Mouse (Mus musculus) stomach, postnatal 0 days (tissue): ENCODE results near the gene Tnfsf10. TPM values are rescaled to one million over a fixed set of nuclear protein-coding genes. Genes with fewer than 3 reads are reported as not detected.
"Not testable (repeated sequence)": the region's sequence is repeated elsewhere in the genome, so short reads cannot be mapped to it uniquely, and the experiment has no call there.

Source experiments
- ATAC-seq: fragments of 200-750 bp; cut with Nextera tagmentation; 2 replicates; pipeline ENCODE4 v1.8.0; 2017; ENCODE audit not compliant: low FRiP score, low TSS enrichment
- DNase-seq: peaks from one replicate; pipeline ENCODE4 v3.0.0-alpha.2; 2016; ENCODE audit warnings: low spot score
- H3K27ac ChIP-seq: fragments of 300-500 bp; sonication (generic); replicated peaks from 2 replicates; pipeline ENCODE4 v1.5.1; 2014; ENCODE audit warnings: mild to moderate bottlenecking, control low read depth
- H3K27me3 ChIP-seq: fragments of 300-500 bp; sonication (generic); 2 replicates; pipeline ENCODE4 v1.6.1; 2014; ENCODE audit warnings: low read length; ENCODE audit not compliant: control insufficient read depth, insufficient read depth
- H3K36me3 ChIP-seq: fragments of 300-500 bp; sonication (generic); 2 replicates; pipeline ENCODE4 v1.6.1; 2014; ENCODE audit warnings: low read length, mixed read lengths; ENCODE audit not compliant: control insufficient read depth, insufficient read depth
- H3K4me1 ChIP-seq: fragments of 300-500 bp; sonication (generic); replicated peaks from 2 replicates; pipeline ENCODE4 v1.6.1; 2014; ENCODE audit warnings: antibody characterized with exemption; ENCODE audit not compliant: control insufficient read depth, insufficient read depth
- H3K4me2 ChIP-seq: fragments of 300-500 bp; sonication (generic); replicated peaks from 2 replicates; pipeline ENCODE4 v1.6.1; 2014; ENCODE audit warnings: low read depth, mild to moderate bottlenecking, control low read depth, moderate library complexity
- H3K4me3 ChIP-seq: fragments of 300-500 bp; sonication (generic); 2 replicates; pipeline ENCODE4 v1.5.1; 2014; ENCODE audit warnings: low read depth, low read length, control low read depth
- H3K9ac ChIP-seq: fragments of 300-500 bp; sonication (generic); 2 replicates; pipeline ENCODE4 v1.6.1; 2014; ENCODE audit warnings: mild to moderate bottlenecking, low read length, control low read depth, mixed read lengths
- H3K9me3 ChIP-seq: fragments of 300-500 bp; sonication (generic); 2 replicates; pipeline ENCODE4 v1.6.1; 2016; ENCODE audit warnings: low read length; ENCODE audit not compliant: control insufficient read depth
- CTCF ChIP-seq: IDR thresholded peaks from 2 replicates; pipeline ENCODE4 v1.5.1; 2016; ENCODE audit warnings: antibody characterized with exemption, low read depth, mild to moderate bottlenecking, moderate library complexity
- EP300 ChIP-seq: optimal IDR thresholded peaks from 2 replicates; pipeline ENCODE3; 2016; ENCODE audit warnings: antibody characterized with exemption
- WGBS: fragments of 180-500 bp; shearing (Covaris S2); extraction: QIAGEN DNeasy Blood & Tissue Kit; methylation state at CpG from one replicate; pipeline ENCODE4 v1.1.7; 2014; 5-methylcytosine and 5-hydroxymethylcytosine counted together
- polyA plus RNA-seq: library from polyadenylated mRNA; unstranded; fragments of >200 nt; fragmentation: Nextera tagmentation; extraction: Ambion mirVana; gene quantifications from 2 replicates; pipeline ENCODE4 v1.2.1, GENCODE M21; 2015

Gene Tnfsf10
- polyA plus RNA-seq, 1 experiment from 2014 or later, result 0.30 TPM

DNA sequence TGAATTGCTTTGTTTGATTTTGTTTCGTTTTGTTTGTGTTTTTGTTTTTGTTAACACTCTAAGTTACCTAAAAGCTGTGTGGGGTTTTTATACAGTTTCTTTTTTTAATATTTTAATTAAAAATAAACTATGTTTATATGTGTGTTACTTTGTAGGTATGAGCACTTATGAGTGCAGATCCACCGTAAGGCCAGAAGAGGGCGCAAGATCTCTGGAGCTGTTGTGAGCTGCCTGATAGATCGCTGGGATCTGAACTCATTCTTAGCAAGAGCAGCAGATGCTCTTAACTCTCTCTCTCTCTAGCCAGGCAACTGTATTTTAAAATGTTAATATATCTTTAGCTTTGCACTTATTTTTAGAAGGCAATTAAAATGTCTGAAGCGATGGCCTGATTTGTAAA, 32.6 kb upstream of the Tnfsf10 start:
- no peaks in the 10 kb centered on the region for H3K36me3 ChIP-seq
- 93% methylated on average over 5 of the region's 5 CpGs for WGBS
- H3K27ac ChIP-seq, result no peak overlapping the region

DNA sequence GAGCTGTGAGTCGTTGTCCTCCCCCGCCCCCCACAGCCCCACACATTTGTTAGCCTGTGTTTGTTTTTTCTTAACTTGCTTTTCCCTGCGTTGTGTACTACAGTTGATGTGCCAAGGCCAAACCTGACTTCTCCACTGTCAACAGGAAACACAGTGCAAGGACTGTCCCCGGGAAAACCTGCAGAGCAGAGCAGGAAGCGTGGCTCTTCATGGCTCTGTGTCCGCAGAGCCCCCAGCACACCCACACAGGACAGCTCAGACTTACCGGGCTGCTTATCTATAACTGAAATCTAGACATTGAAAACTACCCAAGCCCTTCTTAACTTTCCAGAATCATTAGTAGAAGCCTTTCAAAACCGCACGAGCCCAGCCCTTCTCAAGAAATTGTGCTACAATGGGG, 31.8 kb upstream of the Tnfsf10 start:
- H3K9me3 ChIP-seq, result no peaks in the 10 kb centered on the region
- H3K4me3 ChIP-seq, result no peak overlapping the region
- H3K4me1 ChIP-seq, result no peaks in the 10 kb centered on the region
- ATAC-seq (no peak), DNase-seq (no peak)
- TF ChIP-seq EP300, result no peak
- TF ChIP-seq CTCF, result no peak
- no peak overlapping the region for H3K27ac ChIP-seq
- H3K9ac ChIP-seq, result no peak overlapping the region
- no peaks in the 10 kb centered on the region for H3K36me3 ChIP-seq
- H3K27me3 ChIP-seq, result no peaks in the 10 kb centered on the region
- no peak overlapping the region for H3K4me2 ChIP-seq
- 65% methylated on average over 9 of the region's 9 CpGs for WGBS

More for the DNA sequence above, 32.6 kb upstream of the Tnfsf10 start:
- H3K9me3 ChIP-seq, result no peaks in the 10 kb centered on the region
- H3K4me2 ChIP-seq, result no peak overlapping the region
- H3K4me3 ChIP-seq, result no peak overlapping the region
- no peaks in the 10 kb centered on the region for H3K27me3 ChIP-seq
- DNase-seq, result no peak
- H3K4me1 ChIP-seq, result no peaks in the 10 kb centered on the region
- no peak for TF ChIP-seq EP300
- peak; percentile 39 for TF ChIP-seq CTCF
- no peak overlapping the region for H3K9ac ChIP-seq
- no peak for ATAC-seq

DNA sequence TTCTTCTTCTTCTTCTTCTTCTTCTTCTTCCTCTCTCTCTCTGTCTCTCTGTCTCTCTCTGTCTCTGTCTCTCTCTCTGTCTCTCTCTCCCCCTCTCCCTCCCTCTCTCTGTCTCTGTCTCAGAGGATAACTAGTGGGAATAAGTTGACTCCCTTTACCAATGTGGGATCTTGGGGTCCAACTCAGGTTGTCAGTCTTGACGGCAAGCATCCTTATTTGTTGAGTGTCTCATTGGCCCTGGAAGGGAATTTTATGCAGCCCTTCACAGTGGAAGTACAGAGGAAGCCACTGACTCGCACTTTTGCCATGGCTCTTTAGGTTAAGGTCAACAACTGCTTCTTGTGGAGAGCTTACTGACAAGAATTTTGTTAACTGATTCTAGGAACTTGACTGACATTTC, 28.5 kb upstream of the Tnfsf10 start:
- WGBS, result 57% methylated on average over 2 of the region's 2 CpGs
- no peaks in the 10 kb centered on the region for H3K27me3 ChIP-seq
- no peak overlapping the region for H3K27ac ChIP-seq

DNA sequence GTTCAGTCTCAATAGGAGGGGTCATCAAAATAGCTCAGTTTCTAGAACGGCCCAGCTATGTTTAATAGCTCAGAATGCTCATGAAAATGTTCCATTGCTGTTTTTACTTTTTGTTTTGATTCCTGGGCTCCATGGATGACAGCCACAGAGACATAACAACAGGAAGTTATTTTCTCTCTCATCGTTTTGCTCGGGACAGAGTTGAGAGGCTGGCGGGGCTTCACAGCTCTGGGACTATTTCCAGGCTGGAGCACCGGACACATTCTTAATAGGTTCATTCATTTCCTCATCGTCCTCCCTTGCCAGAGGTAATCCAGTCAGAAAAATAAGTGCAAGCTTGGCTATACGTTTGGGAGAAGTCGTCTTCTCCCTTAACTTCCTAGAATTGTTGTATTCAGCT, 27.9 kb upstream of the Tnfsf10 start:
- no peaks in the 10 kb centered on the region for H3K4me1 ChIP-seq
- 24% methylated on average over 8 of the region's 8 CpGs for WGBS
- H3K4me2 ChIP-seq, result 0 out of 2 replicates have a peak overlapping the region, but pooled peaks have one; percentile 3
- DNase-seq (no peak), ATAC-seq (no peak)
- no peak overlapping the region for H3K27ac ChIP-seq
- H3K9ac ChIP-seq, result no peak overlapping the region
- no peaks in the 10 kb centered on the region for H3K27me3 ChIP-seq
- TF ChIP-seq EP300, result no peak
- TF ChIP-seq CTCF, result no peak
- H3K9me3 ChIP-seq, result no peaks in the 10 kb centered on the region
- no peaks in the 10 kb centered on the region for H3K36me3 ChIP-seq
- no peak overlapping the region for H3K4me3 ChIP-seq

More for the DNA sequence above, 28.5 kb upstream of the Tnfsf10 start:
- Histone ChIP-seq H3K4me3 (no peak overlapping the region), H3K9me3 (no peaks in the 10 kb centered on the region), H3K4me2 (no peak overlapping the region), H3K9ac (no peak overlapping the region), H3K36me3 (no peaks in the 10 kb centered on the region), H3K4me1 (no peaks in the 10 kb centered on the region)
- no peak for ATAC-seq
- DNase-seq, result no peak
- TF ChIP-seq EP300, result no peak
- TF ChIP-seq CTCF, result no peak

DNA sequence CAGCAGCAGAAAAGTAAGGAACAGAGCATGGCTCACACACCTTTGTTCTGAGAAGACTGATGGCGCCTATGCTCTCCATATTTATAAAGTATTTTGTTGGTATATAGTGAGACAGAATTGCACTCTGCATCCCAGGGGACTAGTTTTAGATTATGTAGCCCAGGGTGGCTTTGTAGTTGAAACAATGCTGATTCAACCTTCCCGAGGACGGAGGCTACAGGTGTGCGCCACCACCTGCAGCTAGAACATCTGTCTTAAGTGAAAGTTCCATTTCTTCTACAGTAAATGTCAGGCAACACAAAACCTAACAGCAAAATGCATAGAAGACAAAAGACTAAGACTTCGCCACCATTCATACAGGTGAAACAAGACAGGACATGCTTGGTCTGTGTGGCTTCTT, 26.5 kb upstream of the Tnfsf10 start:
- 76% methylated on average over 5 of the region's 5 CpGs for WGBS
- Histone ChIP-seq H3K27ac (no peak overlapping the region), H3K9ac (no peak overlapping the region), H3K36me3 (no peaks in the 10 kb centered on the region), H3K4me2 (no peak overlapping the region), H3K4me3 (no peak overlapping the region), H3K27me3 (no peaks in the 10 kb centered on the region), H3K4me1 (no peaks in the 10 kb centered on the region), H3K9me3 (no peaks in the 10 kb centered on the region)
- ATAC-seq (no peak), DNase-seq (no peak)
- no peak for TF ChIP-seq EP300

DNA sequence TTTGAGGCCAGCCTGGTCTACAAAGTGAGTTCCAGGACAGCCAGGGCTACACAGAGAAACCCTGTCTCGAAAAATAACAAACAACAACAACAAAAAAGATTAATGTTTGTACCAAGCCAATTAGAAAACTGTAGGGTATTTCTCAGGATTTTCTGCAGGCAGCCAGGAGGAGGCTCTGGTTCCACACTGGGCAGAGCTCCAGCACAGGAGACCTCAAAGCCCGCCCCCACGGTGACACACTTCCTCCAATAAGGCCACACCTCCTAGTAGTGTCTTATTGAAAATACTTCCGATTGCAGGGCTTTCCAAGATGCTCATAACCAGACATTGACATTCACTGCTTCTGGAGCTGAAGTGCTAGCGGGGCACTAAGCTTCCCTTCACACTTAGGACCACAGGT, 25.9 kb upstream of the Tnfsf10 start:
- WGBS, result 87% methylated on average over 5 of the region's 5 CpGs
- not testable (repeated sequence) for DNase-seq, H3K36me3 ChIP-seq, ATAC-seq, H3K27ac ChIP-seq, H3K4me2 ChIP-seq, H3K4me3 ChIP-seq, H3K9me3 ChIP-seq, H3K27me3 ChIP-seq, H3K9ac ChIP-seq, H3K4me1 ChIP-seq

DNA sequence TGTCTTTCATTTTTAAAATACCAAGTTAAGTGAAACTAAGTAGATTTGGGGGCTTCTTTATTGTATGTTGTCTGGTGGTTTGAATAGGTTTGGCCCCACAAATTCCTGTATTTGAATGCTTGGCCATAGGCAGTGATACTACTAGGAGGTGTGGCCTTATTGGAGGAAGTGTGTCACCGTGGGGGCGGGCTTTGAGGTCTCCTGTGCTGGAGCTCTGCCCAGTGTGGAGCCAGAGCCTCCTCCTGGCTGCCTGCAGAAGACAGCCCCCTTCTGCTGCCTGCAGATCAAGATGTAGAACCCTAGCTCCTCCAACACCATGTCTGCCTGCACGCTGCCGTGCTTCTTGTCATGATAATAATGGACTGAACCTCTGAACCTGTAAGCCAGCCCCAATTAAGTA, 25.4 kb upstream of the Tnfsf10 start:
- not testable (repeated sequence) for H3K4me2 ChIP-seq, DNase-seq, H3K4me3 ChIP-seq, ATAC-seq, H3K36me3 ChIP-seq, H3K27ac ChIP-seq, H3K9me3 ChIP-seq, H3K9ac ChIP-seq, H3K4me1 ChIP-seq, H3K27me3 ChIP-seq
- 79% methylated on average over 4 of the region's 4 CpGs for WGBS
